Mouse (Mus musculus): ENCODE results near the gene Rbpj. TPM values are rescaled to one million over a fixed set of nuclear protein-coding genes. Genes with fewer than 3 reads are reported as not detected.

Gene Rbpj
- polyA plus RNA-seq, 1 experiment from 2014 or later: 49.8 TPM

DNA sequence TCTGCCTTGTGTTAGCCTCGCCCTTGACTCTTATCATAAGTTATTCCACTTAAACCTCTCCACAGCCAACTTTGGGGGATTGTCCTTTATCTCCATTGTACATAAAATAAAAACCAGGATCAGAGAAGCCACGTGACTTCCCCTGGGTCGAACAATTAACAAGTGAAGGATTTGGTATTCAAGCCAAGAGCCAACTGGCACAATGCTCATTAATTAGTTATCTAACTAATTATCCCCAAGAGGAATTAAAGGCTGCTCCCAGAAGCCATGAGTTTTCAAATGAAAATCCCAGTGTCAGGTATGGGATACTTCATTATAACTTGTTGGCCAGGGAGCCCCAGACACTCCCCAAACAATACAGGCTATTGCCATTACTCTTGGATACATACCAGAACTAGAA lies 218.0 kb downstream of the Rbpj start:
- no peak for TF ChIP-seq CTCF (IDR thresholded peaks at IDR 0.05; ENCODE audit: low read depth)
- H3K4me2 ChIP-seq: no peak overlapping the region
- H3K4me3 ChIP-seq (ENCODE audit: low read depth, low read length): no peak overlapping the region
- H3K4me1 ChIP-seq (ENCODE audit: insufficient read depth): 0 out of 2 replicates have a peak, but pooled peaks cover 2% of the 10 kb centered on the region
- H3K27me3 ChIP-seq (ENCODE audit: insufficient read depth, low read length): no peaks in the 10 kb centered on the region
- no peak overlapping the region for H3K9ac ChIP-seq
- 51% methylated on average over 3 of the region's 3 CpGs for WGBS
- DNase-seq (peak; percentile 28), ATAC-seq (ENCODE audit: insufficient read depth) (no peak)
- no peaks in the 10 kb centered on the region for H3K9me3 ChIP-seq (ENCODE audit: low read depth, low read length)
- H3K36me3 ChIP-seq (ENCODE audit: insufficient read depth): no peaks in the 10 kb centered on the region
- no peak overlapping the region for H3K27ac ChIP-seq (ENCODE audit: low read depth)

DNA sequence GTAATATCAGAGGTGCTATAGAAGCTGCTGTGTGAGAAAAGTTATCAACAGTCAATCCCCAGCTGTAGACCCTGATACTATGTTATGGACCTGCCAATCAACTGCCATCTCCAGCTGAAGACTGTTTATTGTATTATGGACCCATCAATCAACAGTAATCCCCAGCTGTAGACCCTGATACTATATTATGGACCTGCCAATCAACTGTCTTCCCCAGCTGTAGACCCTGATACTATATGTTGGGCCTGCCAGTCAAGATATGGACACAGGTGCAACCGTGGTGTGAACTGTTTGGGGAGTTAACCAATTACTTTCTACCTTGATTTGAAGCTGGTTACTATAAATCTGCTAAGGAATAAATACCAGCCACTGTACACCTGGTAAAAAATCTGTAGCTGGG lies 218.5 kb downstream of the Rbpj start:
- H3K27ac ChIP-seq (ENCODE audit: low read depth): no peak overlapping the region
- 61% methylated on average over 1 of the region's 1 CpGs for WGBS
- no peak overlapping the region for H3K4me2 ChIP-seq
- DNase-seq (no peak), ATAC-seq (ENCODE audit: insufficient read depth) (no peak)
- no peaks in the 10 kb centered on the region for H3K27me3 ChIP-seq (ENCODE audit: insufficient read depth, low read length)
- H3K36me3 ChIP-seq (ENCODE audit: insufficient read depth): no peaks in the 10 kb centered on the region
- no peak for TF ChIP-seq CTCF (IDR thresholded peaks at IDR 0.05; ENCODE audit: low read depth)
- no peaks in the 10 kb centered on the region for H3K9me3 ChIP-seq (ENCODE audit: low read depth, low read length)
- no peak overlapping the region for H3K9ac ChIP-seq
- H3K4me3 ChIP-seq (ENCODE audit: low read depth, low read length): no peak overlapping the region
- H3K4me1 ChIP-seq (ENCODE audit: insufficient read depth): 0 out of 2 replicates have a peak, but pooled peaks cover 2% of the 10 kb centered on the region

DNA sequence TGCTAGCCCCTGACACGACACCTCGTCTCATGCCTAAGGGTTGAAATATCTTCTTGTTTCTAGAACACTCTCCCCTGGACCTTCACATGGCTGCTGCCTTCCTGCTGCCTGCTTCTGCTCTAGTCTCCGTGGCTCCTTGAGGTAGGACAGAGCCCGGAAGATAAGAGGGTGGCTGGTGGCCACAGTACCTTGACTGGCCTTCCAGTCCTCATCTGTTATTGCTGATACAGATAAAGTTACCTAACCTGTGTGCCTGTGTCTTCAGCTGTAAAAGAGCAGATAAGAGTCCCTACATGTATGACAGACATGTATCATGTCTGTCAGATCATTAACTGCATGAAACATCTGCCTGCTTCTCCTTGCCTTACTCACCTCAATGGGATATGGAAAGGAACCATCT lies 219.7 kb downstream of the Rbpj start:
- ATAC-seq (ENCODE audit: insufficient read depth): no peak
- WGBS: 67% methylated on average over 4 of the region's 4 CpGs
- no peak for TF ChIP-seq CTCF (IDR thresholded peaks at IDR 0.05; ENCODE audit: low read depth)
- H3K9ac ChIP-seq: no peak overlapping the region
- H3K36me3 ChIP-seq (ENCODE audit: insufficient read depth): no peaks in the 10 kb centered on the region
- no peak overlapping the region for H3K4me3 ChIP-seq (ENCODE audit: low read depth, low read length)
- DNase-seq: no peak
- H3K4me1 ChIP-seq (ENCODE audit: insufficient read depth): 0 out of 2 replicates have a peak, but pooled peaks cover 2% of the 10 kb centered on the region
- H3K27ac ChIP-seq (ENCODE audit: low read depth): no peak overlapping the region
- H3K27me3 ChIP-seq (ENCODE audit: insufficient read depth, low read length): no peaks in the 10 kb centered on the region
- H3K9me3 ChIP-seq (ENCODE audit: low read depth, low read length): no peaks in the 10 kb centered on the region
- H3K4me2 ChIP-seq: no peak overlapping the region

DNA sequence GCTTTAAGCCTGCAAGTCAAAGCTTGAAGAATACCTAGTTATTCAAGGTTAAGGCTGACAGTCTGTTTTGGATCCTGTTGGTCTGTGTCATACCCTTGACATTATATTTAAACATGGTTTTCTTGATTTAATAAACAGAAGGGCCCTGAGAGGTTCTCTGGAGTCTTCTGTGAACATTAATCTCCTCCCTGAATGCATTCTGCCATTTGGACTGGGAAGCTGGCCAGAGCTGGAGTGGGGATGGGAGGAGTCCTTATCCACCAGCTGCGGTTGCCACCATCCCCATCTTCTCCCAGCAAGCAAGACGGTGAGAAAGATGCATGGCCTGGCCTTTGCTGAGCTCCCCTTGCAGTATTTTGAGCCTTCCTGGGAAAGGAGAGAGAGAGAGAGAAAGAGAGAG lies 220.4 kb downstream of the Rbpj start:
- no peaks in the 10 kb centered on the region for H3K9me3 ChIP-seq (ENCODE audit: low read depth, low read length)
- no peak overlapping the region for H3K4me3 ChIP-seq (ENCODE audit: low read depth, low read length)
- no peak overlapping the region for H3K9ac ChIP-seq
- TF ChIP-seq CTCF (IDR thresholded peaks at IDR 0.05; ENCODE audit: low read depth): no peak
- 38% methylated on average over 2 of the region's 2 CpGs for WGBS
- no peak overlapping the region for H3K4me2 ChIP-seq
- no peak overlapping the region for H3K27ac ChIP-seq (ENCODE audit: low read depth)
- H3K4me1 ChIP-seq (ENCODE audit: insufficient read depth): 0 out of 2 replicates have a peak, but pooled peaks cover 2% of the 10 kb centered on the region
- no peaks in the 10 kb centered on the region for H3K36me3 ChIP-seq (ENCODE audit: insufficient read depth)
- ATAC-seq (ENCODE audit: insufficient read depth): peak; percentile 30; the same call in 1 of the 2 replicates
- DNase-seq: peak; percentile 60
- H3K27me3 ChIP-seq (ENCODE audit: insufficient read depth, low read length): no peaks in the 10 kb centered on the region

DNA sequence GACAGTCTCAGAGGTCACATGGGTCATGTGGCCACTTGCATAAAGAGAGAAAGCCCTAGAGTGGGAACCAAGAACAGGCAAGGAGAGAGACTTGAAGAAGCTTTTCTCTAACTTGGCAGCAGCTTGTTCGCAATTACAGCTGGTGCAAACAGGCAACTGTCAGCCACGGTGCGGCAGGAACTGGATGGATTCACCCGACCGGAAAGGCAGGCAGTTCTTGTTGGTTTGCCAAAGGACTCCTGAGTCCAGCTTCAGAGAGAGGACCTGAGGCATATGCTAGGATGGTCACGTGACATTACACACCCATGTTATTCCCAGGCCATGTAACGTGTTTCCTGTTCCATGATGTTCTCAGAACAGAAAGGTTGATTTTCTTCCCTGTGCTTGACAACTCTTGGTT lies 222.4 kb downstream of the Rbpj start:
- H3K36me3 ChIP-seq (ENCODE audit: insufficient read depth): no peaks in the 10 kb centered on the region
- no peaks in the 10 kb centered on the region for H3K9me3 ChIP-seq (ENCODE audit: low read depth, low read length)
- ATAC-seq (ENCODE audit: insufficient read depth): no peak
- H3K27ac ChIP-seq (ENCODE audit: low read depth): no peak overlapping the region
- no peak overlapping the region for H3K4me2 ChIP-seq
- H3K4me1 ChIP-seq (ENCODE audit: insufficient read depth): 0 out of 2 replicates have a peak, but pooled peaks cover 2% of the 10 kb centered on the region
- no peak overlapping the region for H3K4me3 ChIP-seq (ENCODE audit: low read depth, low read length)
- TF ChIP-seq CTCF (IDR thresholded peaks at IDR 0.05; ENCODE audit: low read depth): no peak
- WGBS: 60% methylated on average over 7 of the region's 7 CpGs
- DNase-seq: no peak
- no peaks in the 10 kb centered on the region for H3K27me3 ChIP-seq (ENCODE audit: insufficient read depth, low read length)
- H3K9ac ChIP-seq: no peak overlapping the region

DNA sequence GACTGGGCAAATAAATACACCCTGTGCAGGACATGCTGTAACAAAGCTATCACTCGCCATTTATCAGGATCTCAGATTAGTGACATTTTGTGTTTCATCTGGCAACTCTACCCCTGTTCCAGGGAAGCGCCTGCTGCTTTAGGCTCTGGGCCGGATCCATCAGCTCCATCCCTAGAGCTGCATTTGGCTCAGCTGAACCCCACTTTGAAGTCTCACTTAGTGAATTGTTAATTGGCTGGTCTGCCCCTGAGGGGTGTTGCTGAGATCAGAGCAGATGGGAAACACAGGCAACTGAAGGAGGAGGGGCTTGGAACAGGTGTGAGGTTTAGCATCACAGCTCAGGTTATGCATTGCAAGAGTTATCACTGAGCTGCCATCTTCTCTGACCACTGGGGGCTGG lies 225.6 kb downstream of the Rbpj start:
- WGBS: 50% methylated on average over 3 of the region's 3 CpGs
- Histone ChIP-seq H3K36me3 (ENCODE audit: insufficient read depth) (no peaks in the 10 kb centered on the region), H3K27me3 (ENCODE audit: insufficient read depth, low read length) (no peaks in the 10 kb centered on the region), H3K4me2 (no peak overlapping the region), H3K27ac (ENCODE audit: low read depth) (no peak overlapping the region), H3K4me3 (ENCODE audit: low read depth, low read length) (no peak overlapping the region), H3K4me1 (ENCODE audit: insufficient read depth) (no peaks in the 10 kb centered on the region), H3K9ac (no peak overlapping the region), H3K9me3 (ENCODE audit: low read depth, low read length) (no peaks in the 10 kb centered on the region)
- no peak for TF ChIP-seq CTCF (IDR thresholded peaks at IDR 0.05; ENCODE audit: low read depth)
- no peak for ATAC-seq (ENCODE audit: insufficient read depth)
- no peak for DNase-seq

DNA sequence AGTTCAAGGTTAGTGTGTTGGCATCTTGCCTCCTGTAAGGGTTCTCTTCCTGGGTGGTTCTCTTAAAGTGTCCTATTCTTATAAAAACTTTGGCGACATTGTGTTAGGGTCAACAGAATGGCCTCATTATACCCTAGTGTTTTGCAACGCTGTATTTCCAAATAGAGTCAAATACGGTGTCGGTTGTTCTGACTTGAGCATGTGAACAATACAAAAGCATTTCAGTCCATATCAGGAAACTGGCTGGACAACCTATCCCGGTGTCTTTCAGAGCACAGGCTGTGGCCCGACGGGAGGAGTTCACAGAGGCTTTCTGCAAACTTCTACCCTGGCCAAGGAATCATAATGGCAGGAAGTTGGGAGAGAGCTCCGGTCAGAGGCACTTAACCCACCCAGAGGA lies 226.1 kb downstream of the Rbpj start:
- no peaks in the 10 kb centered on the region for H3K9me3 ChIP-seq (ENCODE audit: low read depth, low read length)
- WGBS: 67% methylated on average over 8 of the region's 8 CpGs
- no peak overlapping the region for H3K27ac ChIP-seq (ENCODE audit: low read depth)
- no peaks in the 10 kb centered on the region for H3K4me1 ChIP-seq (ENCODE audit: insufficient read depth)
- DNase-seq (no peak), ATAC-seq (ENCODE audit: insufficient read depth) (no peak)
- no peaks in the 10 kb centered on the region for H3K27me3 ChIP-seq (ENCODE audit: insufficient read depth, low read length)
- no peak overlapping the region for H3K4me3 ChIP-seq (ENCODE audit: low read depth, low read length)
- TF ChIP-seq CTCF (IDR thresholded peaks at IDR 0.05; ENCODE audit: low read depth): no peak
- H3K4me2 ChIP-seq: no peak overlapping the region
- H3K9ac ChIP-seq: no peak overlapping the region
- H3K36me3 ChIP-seq (ENCODE audit: insufficient read depth): no peaks in the 10 kb centered on the region

DNA sequence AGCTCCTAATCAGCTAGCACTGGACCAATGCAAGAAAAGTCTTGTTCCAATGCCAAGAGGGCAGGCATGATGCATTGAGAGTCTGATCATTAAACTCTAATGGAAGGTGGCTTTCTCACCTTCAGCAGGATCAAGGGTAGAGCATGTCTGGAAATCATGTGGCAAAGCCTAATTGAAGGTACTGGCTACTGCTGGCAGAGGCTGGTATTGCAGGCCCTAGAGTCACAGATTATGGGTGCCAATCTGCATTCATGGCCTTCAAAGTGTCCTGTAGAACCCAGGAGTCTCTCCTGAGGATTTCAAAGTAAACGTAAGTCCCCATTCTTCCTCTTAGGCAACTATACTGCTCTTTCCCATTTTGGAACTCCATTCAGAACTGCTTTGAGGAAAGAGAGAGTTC lies 226.7 kb downstream of the Rbpj start:
- Histone ChIP-seq H3K4me3 (ENCODE audit: low read depth, low read length) (no peak overlapping the region), H3K27me3 (ENCODE audit: insufficient read depth, low read length) (no peaks in the 10 kb centered on the region), H3K4me1 (ENCODE audit: insufficient read depth) (no peaks in the 10 kb centered on the region), H3K27ac (ENCODE audit: low read depth) (no peak overlapping the region), H3K4me2 (no peak overlapping the region), H3K9ac (no peak overlapping the region), H3K36me3 (ENCODE audit: insufficient read depth) (no peaks in the 10 kb centered on the region), H3K9me3 (ENCODE audit: low read depth, low read length) (no peaks in the 10 kb centered on the region)
- 94% methylated on average over 1 of the region's 1 CpGs for WGBS
- no peak for ATAC-seq (ENCODE audit: insufficient read depth)
- peak; percentile 42 for TF ChIP-seq CTCF (IDR thresholded peaks at IDR 0.05; ENCODE audit: low read depth)
- no peak for DNase-seq

Measured in lung, embryonic 14.5 days (tissue).